Mouse (Mus musculus) hindbrain, embryonic 14.5 days (tissue): ENCODE measurements around the gene Lrp1. TPM values are rescaled to one million over a fixed set of nuclear protein-coding genes. Genes with fewer than 3 reads are reported as not detected.

Experiments used
- ATAC-seq: fragments of 200-750 bp; cut with Nextera tagmentation; 2 replicates; pipeline ENCODE4 v1.8.0; 2017; ENCODE audit warnings: moderate number of reproducible peaks, mild to moderate bottlenecking, moderate TSS enrichment, moderate library complexity; ENCODE audit not compliant: low FRiP score
- DNase-seq: peaks from one replicate; pipeline ENCODE4 v3.0.0-alpha.2; 2015; ENCODE audit warnings: low spot score
- H3K27ac ChIP-seq: fragments of 300-500 bp; sonication (generic); 2 replicates; pipeline ENCODE4 v1.5.1; 2014; ENCODE audit warnings: mild to moderate bottlenecking, moderate library complexity
- H3K27me3 ChIP-seq: fragments of 300-500 bp; sonication (generic); 2 replicates; pipeline ENCODE4 v1.6.1; 2014; ENCODE audit warnings: mild to moderate bottlenecking, low read length, mixed read lengths; ENCODE audit not compliant: control insufficient read depth, insufficient read depth
- H3K36me3 ChIP-seq: fragments of 300-500 bp; sonication (generic); replicated peaks from 2 replicates; pipeline ENCODE4 v1.6.1; 2014; ENCODE audit not compliant: control insufficient read depth, insufficient read depth
- H3K4me1 ChIP-seq: fragments of 300-500 bp; sonication (generic); replicated peaks from 2 replicates; pipeline ENCODE4 v1.6.1; 2014; ENCODE audit warnings: antibody characterized with exemption, low read length, mixed read lengths; ENCODE audit not compliant: control insufficient read depth, insufficient read depth
- H3K4me2 ChIP-seq: fragments of 300-500 bp; sonication (generic); replicated peaks from 2 replicates; pipeline ENCODE4 v1.6.1; 2014; ENCODE audit warnings: mild to moderate bottlenecking, moderate library complexity
- H3K4me3 ChIP-seq: fragments of 300-500 bp; sonication (generic); replicated peaks from 2 replicates; pipeline ENCODE4 v1.5.1; 2014; ENCODE audit warnings: mild to moderate bottlenecking, low read length
- H3K9ac ChIP-seq: fragments of 300-500 bp; sonication (generic); 2 replicates; pipeline ENCODE4 v1.6.1; 2014
- H3K9me3 ChIP-seq: fragments of 300-500 bp; sonication (generic); 2 replicates; pipeline ENCODE4 v1.6.1; 2016; ENCODE audit warnings: low read length; ENCODE audit not compliant: control insufficient read depth
- WGBS: fragments of 180-500 bp; shearing (Covaris S2); extraction: QIAGEN DNeasy Blood & Tissue Kit; methylation state at CpG from one replicate; pipeline ENCODE4 v1.1.7; 2014; 5-methylcytosine and 5-hydroxymethylcytosine counted together
- polyA plus RNA-seq: library from polyadenylated mRNA; unstranded; fragments of >200 nt; fragmentation: Nextera tagmentation; extraction: Ambion mirVana; gene quantifications from 2 replicates; pipeline ENCODE4 v1.2.1, GENCODE M21; 2014

Gene Lrp1
- polyA plus RNA-seq, 1 experiment from 2014 or later, result 118 TPM

GRCm38 (mm10) chr10:127587776-127588175 lies 33.2 kb downstream of the Lrp1 start:
- Histone ChIP-seq H3K4me2 (no peak overlapping the region), H3K36me3 (peaks cover 97% of the 10 kb centered on the region), H3K4me1 (no peaks in the 10 kb centered on the region), H3K4me3 (no peak overlapping the region), H3K27ac (no peak overlapping the region), H3K27me3 (no peaks in the 10 kb centered on the region), H3K9me3 (no peaks in the 10 kb centered on the region), H3K9ac (no peak overlapping the region)
- ATAC-seq (no peak), DNase-seq (no peak)
- WGBS, result 89% methylated on average over 8 of the region's 8 CpGs

GRCm38 (mm10) chr10:127586209-127586608 lies 34.7 kb downstream of the Lrp1 start:
- no peak for DNase-seq
- no peak overlapping the region for H3K4me3 ChIP-seq
- H3K4me1 ChIP-seq, result no peaks in the 10 kb centered on the region
- no peak overlapping the region for H3K27ac ChIP-seq
- H3K9me3 ChIP-seq, result no peaks in the 10 kb centered on the region
- H3K36me3 ChIP-seq, result peaks cover 97% of the 10 kb centered on the region
- WGBS, result 84% methylated on average over 4 of the region's 4 CpGs
- no peaks in the 10 kb centered on the region for H3K27me3 ChIP-seq
- H3K4me2 ChIP-seq, result no peak overlapping the region
- no peak for ATAC-seq
- no peak overlapping the region for H3K9ac ChIP-seq

DNA sequence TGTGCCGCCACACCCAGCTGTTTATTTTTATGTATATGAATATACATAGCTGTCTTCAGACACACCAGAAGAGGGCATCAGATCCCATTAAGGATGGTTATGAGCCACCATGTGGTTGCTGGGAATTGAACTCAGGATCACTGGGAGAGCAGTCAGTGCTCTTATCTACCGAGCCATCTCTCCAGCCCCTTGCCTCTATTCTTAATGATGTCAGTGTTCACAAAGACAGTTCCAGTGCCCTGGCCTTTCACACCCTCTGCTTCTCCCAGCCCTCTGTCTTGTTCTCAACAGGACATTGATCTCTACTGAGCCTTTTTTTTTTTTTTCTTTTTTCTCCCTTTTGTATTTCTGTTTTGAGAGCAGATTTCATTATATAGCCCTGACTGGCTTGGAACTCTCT lies 35.4 kb downstream of the Lrp1 start:
- no peak for DNase-seq
- 61% methylated on average over 2 of the region's 2 CpGs for WGBS
- Histone ChIP-seq H3K36me3 (peaks cover 97% of the 10 kb centered on the region), H3K4me1 (no peaks in the 10 kb centered on the region), H3K4me2 (no peak overlapping the region), H3K27ac (no peak overlapping the region), H3K9me3 (no peaks in the 10 kb centered on the region), H3K4me3 (no peak overlapping the region), H3K9ac (no peak overlapping the region), H3K27me3 (no peaks in the 10 kb centered on the region)
- no peak for ATAC-seq

- DNase-seq, result no peak
- no peaks in the 10 kb centered on the region for H3K27me3 ChIP-seq
- H3K4me1 ChIP-seq, result no peaks in the 10 kb centered on the region
- H3K4me2 ChIP-seq, result no peak overlapping the region
- peaks cover 97% of the 10 kb centered on the region for H3K36me3 ChIP-seq
- H3K27ac ChIP-seq, result no peak overlapping the region
- no peak overlapping the region for H3K4me3 ChIP-seq
- WGBS, result 89% methylated on average over 8 of the region's 8 CpGs
- no peaks in the 10 kb centered on the region for H3K9me3 ChIP-seq
- no peak overlapping the region for H3K9ac ChIP-seq
- no peak for ATAC-seq
These were observed 37.3 kb downstream of the Lrp1 start for GRCm38 (mm10) chr10:127583649-127584048.

DNA sequence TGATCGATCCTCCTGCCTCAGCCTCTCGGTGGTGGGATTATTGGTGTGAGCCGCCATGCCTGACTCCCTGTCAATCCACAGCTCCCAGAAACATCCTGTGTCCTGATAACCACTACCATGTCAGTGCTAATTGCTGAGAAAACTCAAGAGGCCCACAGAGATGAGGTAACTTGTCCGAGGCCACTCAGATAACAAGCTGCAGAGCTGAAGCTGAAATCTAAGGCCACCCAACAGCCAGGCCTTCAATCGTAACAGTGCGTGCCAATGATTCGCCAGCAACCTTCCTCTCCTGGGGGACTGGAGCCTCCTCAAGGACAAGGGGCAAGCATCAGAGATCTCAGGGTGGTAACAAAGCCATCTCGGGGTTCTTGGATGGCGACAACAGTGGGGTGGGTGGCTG lies 39.7 kb downstream of the Lrp1 start:
- DNase-seq, result no peak
- WGBS, result 91% methylated on average over 9 of the region's 9 CpGs

GRCm38 (mm10) chr10:127577982-127578381 lies 43.0 kb downstream of the Lrp1 start:
- ATAC-seq (no peak), DNase-seq (no peak)
- Histone ChIP-seq H3K9me3 (no peaks in the 10 kb centered on the region), H3K4me2 (no peak overlapping the region), H3K27ac (no peak overlapping the region), H3K36me3 (peaks cover 100% of the 10 kb centered on the region), H3K9ac (no peak overlapping the region), H3K4me1 (no peaks in the 10 kb centered on the region), H3K27me3 (no peaks in the 10 kb centered on the region), H3K4me3 (no peak overlapping the region)
- WGBS, result 91% methylated on average over 15 of the region's 15 CpGs

More for the DNA sequence above, 39.7 kb downstream of the Lrp1 start:
- no peaks in the 10 kb centered on the region for H3K27me3 ChIP-seq
- H3K27ac ChIP-seq, result no peak overlapping the region
- H3K4me1 ChIP-seq, result no peaks in the 10 kb centered on the region
- peaks cover 99% of the 10 kb centered on the region for H3K36me3 ChIP-seq
- no peak overlapping the region for H3K4me2 ChIP-seq
- H3K4me3 ChIP-seq, result no peak overlapping the region
- no peak overlapping the region for H3K9ac ChIP-seq
- no peaks in the 10 kb centered on the region for H3K9me3 ChIP-seq
- ATAC-seq, result no peak

DNA sequence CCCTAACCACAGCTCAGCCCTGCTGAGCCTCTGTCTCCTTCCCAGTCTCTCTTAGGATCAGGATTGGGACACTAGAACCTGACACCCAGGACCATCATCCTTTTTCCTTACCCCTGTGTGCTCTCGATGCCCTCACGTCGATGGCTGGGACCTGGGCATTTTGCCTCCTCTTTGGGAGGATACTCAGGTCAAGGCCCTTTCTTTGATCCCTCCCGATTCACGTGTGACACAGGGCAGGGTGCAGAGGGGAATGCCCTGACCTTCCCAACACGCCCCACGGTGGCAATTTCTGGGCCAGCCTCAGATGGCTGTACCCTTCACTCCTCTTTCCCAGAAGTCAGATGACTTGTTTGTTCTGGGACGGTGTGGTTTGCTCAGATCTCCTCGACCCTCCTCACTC lies 43.8 kb downstream of the Lrp1 start:
- Histone ChIP-seq H3K27me3 (no peaks in the 10 kb centered on the region), H3K36me3 (peaks cover 100% of the 10 kb centered on the region), H3K9ac (no peak overlapping the region), H3K9me3 (no peaks in the 10 kb centered on the region), H3K4me3 (no peak overlapping the region), H3K4me2 (no peak overlapping the region), H3K27ac (no peak overlapping the region), H3K4me1 (no peaks in the 10 kb centered on the region)
- DNase-seq (no peak), ATAC-seq (no peak)
- 88% methylated on average over 9 of the region's 9 CpGs for WGBS

DNA sequence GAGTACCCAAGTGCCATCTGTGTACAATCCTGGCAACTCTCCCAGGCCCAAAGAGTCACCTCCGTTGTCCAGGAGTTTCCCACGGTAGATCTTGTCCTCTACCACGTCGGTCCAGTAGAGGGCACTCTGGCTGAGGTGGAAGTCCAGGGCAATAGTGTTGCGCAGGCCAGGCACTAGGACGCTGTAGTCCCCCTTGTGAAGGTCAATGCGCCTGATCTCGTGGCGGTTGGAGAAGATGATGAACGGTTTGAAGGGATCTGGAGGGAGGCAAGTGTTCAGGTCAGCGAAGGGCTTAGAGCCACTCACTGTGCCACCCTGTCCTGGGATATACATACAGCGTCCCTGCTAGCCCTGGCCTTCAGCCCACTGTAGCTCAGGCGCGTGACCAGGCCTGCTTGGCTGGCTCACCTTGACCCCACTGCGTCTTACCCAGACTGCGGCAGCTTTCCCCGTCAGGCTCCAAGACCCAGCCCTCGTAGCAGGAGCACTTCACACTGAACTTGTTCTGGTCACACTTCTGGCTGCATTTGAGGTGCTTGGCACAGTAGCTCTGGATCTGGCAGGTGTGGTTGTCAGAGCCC lies 44.5 kb downstream of the Lrp1 start:
- Histone ChIP-seq H3K36me3 (peaks cover 100% of the 10 kb centered on the region), H3K4me1 (no peaks in the 10 kb centered on the region), H3K4me2 (no peak overlapping the region), H3K27me3 (no peaks in the 10 kb centered on the region), H3K27ac (no peak overlapping the region), H3K4me3 (no peak overlapping the region), H3K9me3 (no peaks in the 10 kb centered on the region), H3K9ac (no peak overlapping the region)
- no peak for ATAC-seq
- no peak for DNase-seq
- 68% methylated on average over 18 of the region's 18 CpGs for WGBS

- Histone ChIP-seq H3K4me1 (no peaks in the 10 kb centered on the region), H3K4me3 (no peak overlapping the region), H3K27ac (no peak overlapping the region), H3K4me2 (no peak overlapping the region), H3K36me3 (peaks cover 100% of the 10 kb centered on the region), H3K27me3 (no peaks in the 10 kb centered on the region), H3K9me3 (no peaks in the 10 kb centered on the region), H3K9ac (no peak overlapping the region)
- no peak for DNase-seq
- 92% methylated on average over 7 of the region's 7 CpGs for WGBS
- no peak for ATAC-seq
These were observed 45.2 kb downstream of the Lrp1 start for GRCm38 (mm10) chr10:127575741-127576140.

DNA sequence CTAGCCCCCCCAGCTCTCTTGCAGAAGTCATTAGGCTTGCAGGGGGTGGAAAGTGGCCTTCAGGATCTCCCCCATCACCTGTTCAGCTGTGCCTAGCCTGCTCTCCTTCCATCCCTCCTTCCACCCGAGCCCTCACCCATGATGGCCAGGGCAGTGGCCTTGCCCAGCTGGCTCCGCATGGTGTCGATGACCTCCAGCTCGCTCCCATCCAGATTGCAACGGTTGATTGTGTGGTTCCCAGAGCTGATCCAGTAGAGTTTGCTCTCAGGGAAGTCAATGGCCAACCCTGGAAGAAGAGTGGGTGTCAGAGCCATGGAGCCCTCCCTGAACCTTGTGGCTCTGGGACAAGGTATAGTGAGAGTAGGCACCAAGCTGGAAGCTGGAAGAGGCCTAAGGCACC lies 48.7 kb downstream of the Lrp1 start:
- H3K4me3 ChIP-seq, result no peak overlapping the region
- H3K27ac ChIP-seq, result no peak overlapping the region
- H3K9me3 ChIP-seq, result no peaks in the 10 kb centered on the region
- no peak overlapping the region for H3K9ac ChIP-seq
- WGBS, result 94% methylated on average over 5 of the region's 5 CpGs
- ATAC-seq (no peak), DNase-seq (no peak)
- peaks cover 94% of the 10 kb centered on the region for H3K36me3 ChIP-seq
- no peaks in the 10 kb centered on the region for H3K4me1 ChIP-seq
- H3K4me2 ChIP-seq, result no peak overlapping the region
- H3K27me3 ChIP-seq, result no peaks in the 10 kb centered on the region
